Mouse (Mus musculus) heart, adult 2 months (tissue): ENCODE data around the gene Plcl1.

Experiments
- CTCF ChIP-seq: fragments of 200-600 bp; IDR thresholded peaks from 2 replicates; pipeline ENCODE4 v1.8.1; 2022; ENCODE audit warnings: antibody characterized with exemption, mild to moderate bottlenecking, moderate library complexity
- EP300 ChIP-seq: fragments of 200-500 bp; IDR thresholded peaks from 2 replicates; pipeline ENCODE4 v1.6.1; 2011; ENCODE audit warnings: low read depth, low read length, control low read depth; ENCODE audit not compliant: insufficient read depth
- POLR2A ChIP-seq: fragments of 200-500 bp; IDR thresholded peaks from 2 replicates; pipeline ENCODE4 v1.6.1; 2011; ENCODE audit warnings: mild to moderate bottlenecking, low read depth, low read length, control low read depth; ENCODE audit not compliant: insufficient read depth

- TF ChIP-seq CTCF, result no peak
- no peak for TF ChIP-seq POLR2A
- no peak for TF ChIP-seq EP300
Observed at GRCm38 (mm10) chr1:55523966-55524365, 118.2 kb downstream of the Plcl1 start.
